Mouse (Mus musculus): Measurements from ENCODE around the gene Gtpbp10. TPM values are rescaled to one million over a fixed set of nuclear protein-coding genes. Genes with fewer than 3 reads are reported as not detected.

Gtpbp10 gene
- 10 to 100 TPM in 1 of 2 experiments, 1 to 10 TPM in 1; 9.8 to 15.0 TPM for polyA plus RNA-seq (2017; shearing (Covaris generic))

GRCm38 (mm10) chr5:5559079-5559740 is at the start of gene Gtpbp10:
Gene Gtpbp10 (minus strand): TSS chr5:5559538.

DNA sequence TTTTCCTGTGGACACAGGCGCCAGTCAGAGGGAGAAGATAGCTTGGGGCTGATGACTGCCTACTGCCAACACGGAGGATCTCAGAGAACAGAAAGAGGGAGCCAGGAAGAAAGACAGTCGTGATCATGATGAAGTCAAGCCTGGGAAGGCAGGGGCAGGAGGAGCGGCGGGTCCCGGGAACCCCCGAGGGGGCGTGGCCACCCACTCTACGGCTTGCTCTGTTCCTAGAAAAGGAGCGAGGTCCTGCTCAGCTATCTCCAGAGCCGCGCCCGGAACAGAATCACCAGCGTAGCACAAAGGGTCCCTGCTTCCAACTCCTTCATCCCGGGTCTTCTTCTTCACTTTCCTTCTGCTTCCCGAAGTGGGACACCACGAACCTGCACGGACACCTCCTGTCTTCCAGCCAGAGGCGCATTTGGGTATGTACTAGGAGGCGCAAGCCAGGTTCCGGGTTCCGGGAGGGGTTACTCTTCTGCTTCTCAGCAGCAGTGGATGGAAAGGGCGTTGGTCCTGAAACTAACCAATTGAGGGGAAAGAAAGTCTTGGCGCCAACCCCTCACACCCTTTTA is 14.5 kb upstream of the Gtpbp10 start, which contains the start of gene Gm8773:
Gm8773 (plus strand) TSS at position 51 of the 569 bp plus-strand sequence.

GRCm38 (mm10) chr5:5514196-5515076 is 44.9 kb downstream of the Gtpbp10 start, which contains the start of gene Cldn12:
Gene Cldn12 (minus strand): TSS chr5:5514958.

Other genes with a start within 250 kb of the Gtpbp10 start
- under 1 TPM; 0.29 to 0.96 TPM for gene Cdk14, start 139.2 kb downstream of the Gtpbp10 start, polyA plus RNA-seq (2017; shearing (Covaris generic))
- gene 1700015F17Rik, start 80.4 kb downstream of the Gtpbp10 start, polyA plus RNA-seq (2017; shearing (Covaris generic)) = not detected
- gene Cldn12, start 44.6 kb downstream of the Gtpbp10 start, polyA plus RNA-seq (2017; shearing (Covaris generic)) = 1 to 10 TPM in 1 of 2 experiments, not detected in 1; 3.1 TPM
- 1 to 10 TPM in 1 of 2 experiments, under 1 TPM in 1; 0.30 to 1.2 TPM for gene Gm8773, start 14.3 kb upstream of the Gtpbp10 start, polyA plus RNA-seq (2017; shearing (Covaris generic))
- gene Cfap69, start 104.7 kb upstream of the Gtpbp10 start, polyA plus RNA-seq (2017; shearing (Covaris generic)) = not detected
- under 1 TPM in 1 of 2 experiments, not detected in 1; 0.48 TPM for gene Steap2, start 135.0 kb upstream of the Gtpbp10 start, polyA plus RNA-seq (2017; shearing (Covaris generic))
- gene Steap1, start 189.8 kb upstream of the Gtpbp10 start, polyA plus RNA-seq (2017; shearing (Covaris generic)) = under 1 TPM in 1 of 2 experiments, not detected in 1; 0.31 TPM

Data from activated CD4-positive, CD25-positive, alpha-beta regulatory T cell (primary cell).